Mouse (Mus musculus) cerebellum, adult 9-10 months (tissue): Measurements from ENCODE around the gene Krt76.

Source experiments
- DNase-seq: peaks from one replicate; pipeline ENCODE4 v3.0.0; 2022

Gene Krt76

DNA sequence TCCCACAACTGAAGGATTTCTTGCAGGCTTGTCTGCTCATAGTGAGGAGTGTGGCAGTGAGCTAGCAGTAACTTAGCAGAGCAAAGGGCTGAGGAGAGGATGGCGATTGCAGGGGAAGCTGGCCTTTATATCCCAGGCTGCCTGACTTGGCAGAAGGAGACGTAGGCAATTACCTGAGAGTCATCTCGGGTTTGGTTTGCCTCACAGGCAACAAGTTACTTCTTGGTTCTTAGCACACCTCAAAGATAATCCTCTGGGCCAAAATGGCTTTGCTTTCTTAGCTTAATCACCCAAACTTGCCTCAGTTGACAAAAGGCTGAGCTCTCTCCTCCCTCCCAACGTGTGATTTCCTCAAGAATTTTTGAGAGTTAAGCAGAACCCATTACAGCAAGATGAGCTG is at the start of gene Krt76:
Krt76 (minus strand) TSS at position 101 of the 400 bp plus-strand sequence.
- DNase-seq = no peak

DNA sequence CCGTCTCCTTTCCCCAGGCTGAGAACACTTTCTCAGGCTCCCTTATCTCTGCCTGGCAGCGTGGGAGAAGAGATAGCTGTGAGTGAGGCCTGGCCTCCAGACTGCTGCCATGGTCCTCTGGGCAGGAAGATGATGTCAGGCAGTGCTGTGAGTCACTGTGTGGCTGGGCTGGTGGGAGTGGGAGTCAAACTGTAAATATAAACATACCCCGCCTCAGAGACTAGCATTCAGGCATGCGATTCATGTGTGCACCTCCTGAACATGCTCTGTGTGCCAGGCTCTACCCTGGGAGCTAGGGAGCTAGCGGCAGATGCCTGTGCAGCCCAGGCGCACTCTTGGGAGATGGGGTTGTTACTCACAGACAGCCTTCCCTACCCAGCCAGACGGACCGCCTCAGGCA is 49.2 kb upstream of the Krt76 start:
- no peak for DNase-seq

GRCm38 (mm10) chr15:101940274-101940829 is 47.6 kb upstream of the Krt76 start, which contains the start of gene Krt79:
Krt79 (minus strand) TSS chr15:101940324.
- no peak for DNase-seq

- DNase-seq = no peak
These were observed 46.0 kb upstream of the Krt76 start for GRCm38 (mm10) chr15:101938600-101939308.

GRCm38 (mm10) chr15:101933024-101933423 is 40.3 kb upstream of the Krt76 start:
- no peak for DNase-seq

GRCm38 (mm10) chr15:101929666-101930065 is 36.9 kb upstream of the Krt76 start:
- no peak for DNase-seq

DNA sequence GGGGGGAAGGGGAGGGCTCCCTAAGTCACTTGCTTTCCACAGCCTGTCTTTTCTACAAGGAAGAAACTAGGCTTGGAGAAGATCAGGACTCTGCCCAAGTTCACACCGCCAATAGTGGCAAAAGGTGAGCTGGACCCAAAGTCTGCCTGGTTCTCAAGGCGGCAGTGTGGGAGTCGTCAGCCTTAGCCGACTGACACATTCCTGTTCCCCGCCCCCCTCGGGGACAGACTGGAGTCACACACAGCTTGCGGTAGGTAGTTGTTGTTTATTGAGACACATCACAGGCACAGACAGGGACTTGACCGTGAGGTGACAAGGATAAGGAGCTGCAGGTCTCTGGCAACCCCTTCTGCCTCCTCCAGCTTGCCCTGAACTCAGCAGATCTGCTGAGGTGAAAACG is 36.4 kb upstream of the Krt76 start:
- no peak for DNase-seq

GRCm38 (mm10) chr15:101927340-101928080 is 34.8 kb upstream of the Krt76 start:
- no peak for DNase-seq

- DNase-seq = no peak
These were observed 32.3 kb upstream of the Krt76 start for GRCm38 (mm10) chr15:101925041-101925440.

DNA sequence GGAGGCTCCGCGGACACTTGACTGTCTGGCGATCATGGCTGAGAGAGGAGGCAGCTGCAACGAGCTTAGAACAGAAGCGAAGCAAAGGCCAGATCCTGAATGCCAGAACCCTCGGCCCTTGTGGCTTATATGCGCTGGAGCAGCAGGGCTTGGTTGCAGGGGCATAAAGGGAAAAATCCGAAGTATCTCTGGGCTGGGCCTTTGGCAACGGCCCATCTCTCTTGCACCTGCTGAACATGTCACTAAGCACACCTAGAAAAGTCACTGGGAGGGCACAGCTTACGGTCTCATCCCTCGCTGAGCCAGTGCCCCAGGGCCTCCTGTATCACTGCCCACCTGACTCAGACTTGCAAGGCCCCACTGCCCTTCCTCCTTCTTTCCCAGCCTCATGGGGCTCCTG is 31.9 kb upstream of the Krt76 start, which contains the start of gene Krt4:
Krt4 (minus strand) TSS at position 101 of the 400 bp plus-strand sequence.
- DNase-seq = no peak

DNA sequence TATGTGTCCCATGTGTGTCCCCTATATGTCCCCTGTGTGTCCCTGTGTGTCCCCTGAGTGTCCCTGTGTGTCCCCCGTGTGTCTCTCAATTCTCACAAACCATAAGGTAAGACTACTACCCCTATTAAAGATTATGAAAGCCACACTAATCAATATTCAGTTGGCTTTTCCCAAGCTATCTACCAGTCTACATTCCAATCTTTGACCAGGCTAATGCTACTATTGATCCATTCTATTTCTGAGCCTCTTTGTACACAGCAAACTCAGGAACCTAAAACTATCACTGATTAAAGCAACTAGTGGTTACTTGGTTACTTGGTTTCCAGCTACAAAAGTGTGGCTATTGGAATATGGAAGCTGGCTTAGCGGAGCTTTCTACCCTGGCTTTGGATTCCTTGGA is 29.6 kb upstream of the Krt76 start:
- no peak for DNase-seq

DNA sequence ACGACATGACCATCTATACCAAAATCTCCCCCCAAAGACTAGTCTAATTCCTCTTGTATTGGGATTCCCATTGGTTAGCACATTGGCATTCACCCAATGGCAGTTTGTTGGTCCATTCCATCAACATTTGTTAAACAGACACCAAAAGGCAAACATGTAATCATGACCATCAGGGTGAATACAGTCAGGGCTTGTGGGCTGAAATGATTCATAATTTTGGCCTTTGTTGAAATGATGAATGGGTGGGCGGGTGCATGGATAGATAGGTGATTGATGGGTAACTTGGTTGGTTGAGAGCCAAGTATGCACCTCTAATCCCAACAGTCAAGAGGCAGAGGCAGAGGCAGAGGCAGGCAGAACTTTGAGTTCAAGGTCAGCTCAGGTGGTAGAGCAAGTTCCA is 23.4 kb upstream of the Krt76 start:
- DNase-seq = no peak

DNA sequence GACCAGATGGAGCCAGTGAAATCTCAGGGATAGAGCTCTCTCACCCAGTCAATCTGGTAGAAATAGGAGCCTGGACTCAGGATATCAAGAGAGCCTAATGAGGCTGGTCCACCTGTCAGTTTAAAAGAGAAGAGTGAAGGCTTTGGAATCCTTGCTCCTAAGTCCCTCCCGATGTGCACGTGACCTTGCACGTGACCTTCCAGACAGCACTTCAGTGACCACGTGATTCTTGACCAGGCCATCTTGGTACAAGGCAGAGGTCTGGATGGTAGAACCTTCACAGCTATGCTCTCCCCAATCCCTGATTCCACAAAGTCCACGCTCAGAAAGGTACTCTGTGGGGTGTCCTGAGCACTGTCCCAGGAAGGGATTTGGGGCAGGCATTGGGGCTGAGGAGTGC is 12.1 kb upstream of the Krt76 start:
- DNase-seq = no peak

GRCm38 (mm10) chr15:101902171-101903149 is 9.7 kb upstream of the Krt76 start:
- no peak for DNase-seq

- no peak for DNase-seq
These were observed 2.5 kb upstream of the Krt76 start for GRCm38 (mm10) chr15:101895216-101895615.

DNA sequence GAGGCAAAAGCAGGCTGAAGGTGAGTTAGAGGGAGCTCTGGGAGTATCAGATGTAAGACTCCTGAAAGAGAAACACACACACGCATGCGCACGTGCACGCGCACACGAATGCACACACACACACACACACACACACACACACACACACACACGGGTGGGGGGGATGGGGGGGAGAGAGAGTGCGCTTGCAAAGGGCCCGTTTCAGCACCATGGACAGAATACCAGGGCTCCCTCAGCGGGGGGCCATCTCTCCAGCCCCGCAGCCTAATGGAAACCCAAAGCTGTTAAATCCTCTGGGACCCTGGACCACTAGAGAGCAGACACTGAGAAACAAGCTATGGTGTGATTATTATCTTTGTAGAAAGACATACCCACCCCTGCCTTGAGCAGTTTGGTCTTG is 12.9 kb downstream of the Krt76 start:
- no peak for DNase-seq

- DNase-seq = no peak
These were observed 14.7 kb downstream of the Krt76 start for GRCm38 (mm10) chr15:101878041-101878440.

DNA sequence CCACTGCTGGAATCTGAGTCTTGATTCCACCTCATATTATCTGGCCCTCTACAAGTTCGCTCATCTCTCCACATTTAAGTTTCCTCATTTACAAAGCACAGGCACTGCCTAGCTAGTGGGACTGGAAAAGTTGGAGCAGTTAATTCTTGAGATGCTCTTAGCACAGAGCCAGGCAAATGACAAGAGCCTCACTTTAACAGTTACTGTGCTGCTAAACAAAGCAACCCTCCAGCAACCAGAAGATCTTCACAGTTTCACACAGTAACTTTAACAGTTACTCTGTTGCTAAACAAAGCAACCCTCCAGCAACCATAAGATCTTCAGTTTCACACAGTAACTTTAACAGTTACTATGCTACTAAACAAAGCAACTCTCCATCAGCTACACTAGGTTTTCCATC is 18.3 kb downstream of the Krt76 start:
- DNase-seq = no peak

DNA sequence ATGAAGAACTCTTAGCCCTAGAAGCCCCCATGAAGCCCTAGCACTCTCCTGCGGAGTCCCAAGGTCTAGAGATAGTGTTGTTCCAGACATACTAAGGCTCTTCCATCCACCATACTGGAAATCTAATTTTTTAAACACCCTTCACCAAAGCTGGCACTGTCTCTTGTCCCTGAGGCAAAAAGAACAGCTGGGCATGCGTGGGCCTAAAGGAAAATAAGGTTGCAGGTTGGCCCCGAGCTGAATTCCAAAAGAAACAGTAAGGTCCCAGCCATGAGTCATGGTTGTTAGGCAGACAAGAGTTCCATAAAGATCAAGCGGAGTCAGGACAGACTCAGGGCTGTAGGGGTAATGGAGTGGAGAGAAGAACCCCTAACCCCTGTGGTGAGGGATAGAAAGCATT is 19.5 kb downstream of the Krt76 start:
- no peak for DNase-seq

- no peak for DNase-seq
These were observed 23.3 kb downstream of the Krt76 start, which contains the start of gene Krt77 for GRCm38 (mm10) chr15:101869431-101869830. Krt77 (minus strand) TSS chr15:101869705.

DNA sequence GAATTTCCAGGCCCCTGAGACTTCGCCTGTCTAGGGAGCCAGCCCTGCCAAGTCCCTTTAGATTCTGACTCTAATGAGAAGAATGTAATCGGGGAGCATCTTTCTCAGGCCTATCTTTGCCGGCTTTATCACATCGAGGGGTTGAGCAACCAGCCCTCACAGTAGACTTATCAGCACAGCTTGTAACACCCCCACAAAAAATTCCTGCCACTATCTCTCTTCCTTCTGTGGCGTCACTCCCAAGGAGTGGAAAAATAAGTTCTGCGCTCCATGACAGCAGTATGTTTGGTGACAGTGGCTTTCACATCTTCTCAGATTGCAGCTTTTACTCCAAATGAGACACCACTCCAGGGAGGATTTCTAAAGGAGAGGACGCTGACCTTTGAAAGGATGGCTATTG is 26.0 kb downstream of the Krt76 start:
- no peak for DNase-seq

- DNase-seq = no peak
These were observed 32.1 kb downstream of the Krt76 start for GRCm38 (mm10) chr15:101860421-101861130.
